Mouse (Mus musculus) monocyte, adult 5-6 weeks (primary cell): Measurements from ENCODE around the gene Slc44a3. TPM values are rescaled to one million over a fixed set of nuclear protein-coding genes. Genes with fewer than 3 reads are reported as not detected.
"Not testable (repeated sequence)": the region's sequence is repeated elsewhere in the genome, so short reads cannot be mapped to it uniquely, and the experiment has no call there.

Experiments
- ATAC-seq: fragments of 153-309, 156-312 bp; replicated peaks from 2 replicates; pipeline ENCODE4 v1.8.0; 2017; ENCODE audit warnings: mild to moderate bottlenecking; ENCODE audit not compliant: low TSS enrichment, insufficient number of reproducible peaks, severe bottlenecking, poor library complexity, low FRiP score
- total RNA-seq: library from RNA; stranded (forward); fragments of 200-1000, 200-491, 200-594 nt; gene quantifications from 3 replicates; pipeline ENCODE4 v1.2.3, GENCODE M21; 2017

The Slc44a3 gene
- total RNA-seq, 1 experiment from 2014 or later: not detected

DNA sequence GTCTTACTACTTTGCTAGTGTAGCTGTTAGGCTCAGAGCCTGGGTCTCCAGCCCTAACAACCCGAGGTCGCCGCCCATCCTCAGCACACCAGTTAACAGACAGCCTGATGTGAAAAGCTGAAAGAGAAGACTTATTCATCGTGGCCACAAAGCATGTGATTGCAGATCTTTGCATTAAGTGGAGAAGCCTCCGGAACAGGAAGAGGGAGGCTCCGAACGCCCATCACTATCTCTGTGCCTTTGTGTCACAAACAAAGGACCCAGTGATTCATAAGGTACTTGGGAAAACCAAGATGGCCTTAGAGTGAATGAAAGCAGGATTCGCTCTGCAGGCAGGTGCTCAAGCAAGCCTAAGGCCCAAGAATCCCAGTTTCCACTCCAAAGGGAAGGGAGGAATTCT, 26.7 kb upstream of the Slc44a3 start:
- no peak for ATAC-seq

DNA sequence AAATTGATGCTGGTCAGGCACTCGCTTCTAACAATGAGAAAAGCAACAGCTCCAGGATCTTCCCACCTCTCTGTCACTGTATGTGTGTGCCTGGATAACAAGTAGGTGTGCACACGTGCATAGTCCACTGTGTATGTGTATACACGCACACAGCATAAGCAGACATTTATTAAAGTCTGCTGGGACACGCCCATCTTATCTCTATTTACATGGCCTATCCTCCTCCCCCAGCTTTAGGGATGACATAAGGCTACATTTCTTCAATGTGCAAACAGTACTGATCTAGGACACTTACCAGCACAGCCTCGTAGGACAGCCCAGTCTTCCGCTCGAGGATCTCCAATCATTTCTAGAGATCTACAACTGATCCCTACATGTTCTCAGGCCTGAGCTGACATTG, 24.1 kb upstream of the Slc44a3 start:
- no peak for ATAC-seq

DNA sequence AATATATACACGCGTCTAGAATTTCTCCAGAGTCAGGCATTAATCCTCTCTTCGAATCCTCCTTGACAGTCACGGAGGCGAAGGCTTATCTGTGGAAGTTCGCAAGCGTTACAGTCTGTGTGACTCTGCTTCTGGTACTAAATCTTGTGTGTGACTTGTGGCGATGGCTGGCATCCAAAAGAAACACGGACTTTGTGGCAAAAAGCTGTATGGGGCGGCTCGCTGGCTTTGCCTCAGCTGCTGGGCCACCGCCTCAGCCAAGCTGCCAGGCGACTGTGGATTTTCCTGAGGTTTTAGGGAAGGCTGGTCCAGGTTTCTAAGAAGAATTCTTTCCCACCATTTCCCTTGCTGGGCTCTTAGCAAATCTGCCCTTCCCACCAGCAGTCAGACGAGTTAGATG, 21.1 kb upstream of the Slc44a3 start:
- no peak for ATAC-seq

DNA sequence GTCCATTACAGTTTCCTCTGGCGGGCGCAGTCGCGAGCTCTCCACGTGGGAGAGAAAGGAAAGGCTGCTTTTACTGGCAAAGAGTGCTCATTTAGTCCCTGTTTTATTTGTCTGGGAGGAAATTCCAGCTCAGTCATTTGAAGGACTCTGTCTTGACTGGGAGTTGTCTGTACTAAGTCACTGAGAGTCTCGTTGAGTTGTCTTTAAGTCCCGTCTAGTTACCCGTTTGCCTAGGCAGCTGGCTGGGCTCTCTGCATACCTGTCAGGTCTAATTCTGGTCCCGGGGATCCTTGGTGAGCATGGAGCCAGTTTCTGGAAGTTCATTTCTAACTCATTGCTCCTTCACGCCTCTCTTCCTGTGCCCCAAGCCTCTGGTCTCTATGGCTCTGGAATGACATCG, 20.5 kb upstream of the Slc44a3 start:
- no peak for ATAC-seq

DNA sequence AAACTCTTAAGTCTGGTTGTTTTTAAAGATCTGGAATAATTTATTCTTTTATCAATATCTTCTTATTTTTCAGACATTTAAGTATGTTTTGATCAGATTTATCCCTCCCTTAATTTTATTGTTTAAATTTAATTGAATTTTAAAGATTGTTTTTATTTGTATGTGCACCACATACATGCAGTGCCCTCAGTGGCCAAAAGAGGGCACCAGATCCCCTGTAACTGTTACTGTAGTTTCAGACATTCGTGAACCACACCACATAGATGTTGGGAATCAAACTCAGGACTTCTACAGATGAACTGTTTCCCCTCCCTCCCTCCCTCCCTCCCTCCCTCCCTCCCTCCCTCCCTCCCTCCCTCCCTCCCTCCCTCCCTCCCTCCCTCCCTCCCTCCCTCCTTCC, 18.2 kb upstream of the Slc44a3 start:
- peak; percentile 67; the same call in 1 of the 2 replicates for ATAC-seq

DNA sequence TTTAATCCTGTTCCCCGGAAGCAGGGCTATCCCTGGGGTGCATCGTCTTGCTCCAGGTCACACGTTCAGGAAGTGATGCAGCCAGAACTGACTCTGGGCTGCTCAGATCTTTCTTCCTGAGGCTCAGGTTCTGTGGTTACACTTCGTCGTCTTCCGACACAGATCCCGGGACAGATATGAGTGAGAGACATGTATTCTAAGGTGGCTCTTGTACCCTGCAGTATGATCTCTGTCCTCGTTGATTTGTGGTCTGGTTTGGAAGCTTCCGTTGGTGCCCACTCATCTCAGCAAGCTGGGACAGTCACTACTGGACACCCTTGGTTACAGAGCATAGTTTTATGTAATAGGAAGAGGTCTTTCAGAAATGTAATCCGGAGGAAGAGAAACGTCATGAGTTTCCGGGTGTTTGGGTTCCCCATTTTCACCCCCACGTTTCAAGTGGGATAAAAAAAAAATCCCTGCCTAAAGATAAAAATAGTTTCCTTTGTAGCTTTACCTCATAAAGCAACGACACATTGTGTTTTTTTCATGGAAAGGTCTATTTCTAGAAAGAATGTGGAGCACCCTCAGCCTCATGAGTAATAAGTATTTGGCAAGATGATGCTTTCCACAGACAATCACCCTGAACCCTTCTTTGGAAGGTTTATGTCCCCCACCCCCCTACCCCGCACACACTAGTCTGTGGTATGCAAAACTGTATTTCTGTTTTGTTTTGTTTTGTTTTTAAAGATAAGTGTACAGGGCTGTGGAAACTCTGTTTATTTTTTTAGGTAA, 15.8 kb upstream of the Slc44a3 start:
- no peak for ATAC-seq

DNA sequence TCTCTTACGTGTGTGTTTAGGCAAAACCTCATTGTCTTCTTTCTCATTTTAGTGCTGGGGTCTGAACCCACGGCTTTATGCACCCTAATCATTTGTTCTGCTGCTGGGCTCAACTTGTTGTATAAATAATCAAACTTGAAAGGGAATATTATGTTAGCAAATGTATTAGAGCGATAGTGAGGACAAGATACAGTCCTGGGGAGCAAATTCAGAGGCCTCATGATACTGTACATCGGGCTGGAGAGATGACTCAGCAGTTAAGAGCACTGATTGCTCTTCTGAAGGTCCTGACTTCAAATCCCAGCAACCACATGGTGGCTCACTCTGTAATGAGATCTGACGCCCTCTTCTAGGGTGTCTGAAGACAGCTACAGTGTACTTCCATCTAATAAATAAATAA, 8.4 kb upstream of the Slc44a3 start:
- no peak for ATAC-seq

DNA sequence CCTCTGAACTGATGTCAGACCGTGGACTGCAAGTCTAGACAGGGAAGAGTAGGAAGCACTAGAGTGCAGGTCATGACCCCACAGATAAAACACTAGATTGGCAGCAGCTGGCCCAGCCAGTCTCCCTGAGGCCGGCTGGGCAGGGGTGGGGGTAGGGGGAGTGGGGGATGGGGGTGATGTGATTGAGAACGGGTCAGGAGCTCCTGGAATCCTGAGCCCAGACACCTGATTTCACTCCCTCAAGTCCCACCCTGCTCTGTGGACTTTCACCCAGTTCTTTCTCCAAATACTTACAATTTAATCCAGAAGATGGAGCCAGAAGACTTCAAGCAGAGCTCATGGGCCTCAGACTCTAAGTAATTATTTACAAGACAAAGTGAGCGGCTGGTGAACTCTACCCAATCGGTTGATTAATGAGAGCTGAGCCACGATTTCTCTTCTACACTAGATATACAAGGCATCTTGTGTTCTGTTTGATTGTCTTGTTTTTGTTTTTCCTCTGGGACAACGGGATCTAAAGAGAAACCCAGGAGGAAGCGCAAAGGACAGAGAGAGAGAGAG, 7.7 kb upstream of the Slc44a3 start:
- ATAC-seq: no peak

DNA sequence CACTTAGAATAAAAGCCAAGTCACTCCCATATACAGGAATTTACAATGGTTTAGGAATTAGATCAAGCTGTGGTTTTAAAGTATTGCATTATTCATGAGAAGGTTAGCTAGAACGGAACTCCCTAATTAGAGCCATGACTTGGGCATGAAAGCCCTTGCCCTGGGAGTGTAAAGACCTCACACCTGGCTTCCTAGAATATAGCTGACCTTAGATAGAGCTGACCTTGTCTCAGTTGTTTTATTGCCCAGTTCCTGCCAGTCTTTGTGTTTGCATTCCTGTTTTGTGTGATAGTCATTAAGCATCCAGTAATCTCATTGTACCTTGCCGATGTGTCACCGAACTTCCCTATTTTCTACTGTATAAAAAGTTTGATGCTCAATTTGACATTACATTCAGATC, 6.6 kb upstream of the Slc44a3 start:
- ATAC-seq: not testable (repeated sequence)

DNA sequence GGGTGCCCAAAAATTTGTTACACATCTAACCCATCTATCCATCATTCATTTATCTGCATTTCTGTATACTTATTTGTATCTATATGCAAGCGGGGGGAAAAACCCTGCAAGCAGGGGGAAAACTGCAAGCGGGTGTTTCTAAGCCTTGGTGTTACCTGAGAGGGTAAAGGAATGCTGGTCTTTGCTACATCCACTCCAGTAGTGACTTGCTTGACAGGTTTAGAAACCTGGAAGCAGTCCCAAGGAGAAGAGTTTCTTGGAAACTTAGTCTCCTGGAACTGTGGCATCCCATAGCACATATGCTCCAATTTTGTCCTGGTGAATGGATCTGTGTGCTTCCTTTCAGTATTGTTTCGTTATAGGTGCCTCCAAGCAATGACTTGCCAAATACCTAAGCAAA, 5.8 kb upstream of the Slc44a3 start:
- no peak for ATAC-seq

DNA sequence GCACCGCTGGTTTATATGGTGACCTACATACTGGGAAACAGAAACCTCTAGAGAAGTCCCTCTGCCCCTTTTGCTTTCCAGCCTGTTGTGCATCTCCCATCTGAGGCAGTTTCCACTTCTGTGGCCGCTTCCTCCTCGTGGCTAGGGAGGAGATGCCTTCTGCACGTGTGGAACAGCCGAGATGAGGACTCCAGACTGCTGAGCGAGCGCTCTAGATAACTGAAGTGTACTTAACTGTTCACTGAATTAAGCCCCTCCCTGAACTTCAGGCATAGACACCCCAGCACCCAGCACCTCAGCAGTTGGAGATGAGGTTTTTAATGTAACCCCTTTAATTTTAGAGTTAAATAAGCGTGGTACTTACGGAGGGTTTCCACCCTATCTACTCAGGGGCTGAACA, 4.6 kb upstream of the Slc44a3 start:
- ATAC-seq: no peak

DNA sequence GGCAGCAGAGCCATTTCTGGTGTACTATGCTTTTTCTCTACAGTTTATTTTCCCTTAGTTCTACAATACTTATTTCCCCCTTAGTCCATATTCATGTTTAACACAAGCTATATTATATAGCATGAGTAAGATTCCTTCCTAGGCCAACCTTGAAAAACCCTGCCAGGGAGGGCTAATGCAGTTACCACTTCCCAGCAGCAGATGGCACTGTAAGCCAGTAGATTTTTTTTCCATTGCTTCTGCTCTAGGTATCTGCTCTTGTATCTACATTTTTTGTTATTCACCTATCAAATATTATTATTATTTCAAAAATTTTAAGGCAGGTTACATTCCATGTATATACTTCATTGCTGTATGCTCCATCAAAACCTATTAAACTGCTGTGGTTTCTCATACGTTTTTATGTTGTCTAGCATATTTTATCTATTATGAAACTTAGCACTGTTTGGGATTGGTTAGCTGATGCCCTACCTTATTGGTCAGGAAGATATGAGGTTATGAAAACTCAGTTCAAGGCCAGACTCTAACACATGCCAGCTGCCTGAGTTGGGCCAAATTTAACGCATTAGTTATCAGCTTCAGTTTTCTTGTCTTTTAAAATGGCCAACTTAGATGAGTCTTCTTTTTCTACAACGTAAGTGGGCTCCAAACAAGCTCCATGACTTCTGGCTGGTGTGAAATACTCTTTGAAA, 3.8 kb upstream of the Slc44a3 start:
- ATAC-seq: 0 out of 2 replicates have a peak, but pooled peaks have one; percentile 47

DNA sequence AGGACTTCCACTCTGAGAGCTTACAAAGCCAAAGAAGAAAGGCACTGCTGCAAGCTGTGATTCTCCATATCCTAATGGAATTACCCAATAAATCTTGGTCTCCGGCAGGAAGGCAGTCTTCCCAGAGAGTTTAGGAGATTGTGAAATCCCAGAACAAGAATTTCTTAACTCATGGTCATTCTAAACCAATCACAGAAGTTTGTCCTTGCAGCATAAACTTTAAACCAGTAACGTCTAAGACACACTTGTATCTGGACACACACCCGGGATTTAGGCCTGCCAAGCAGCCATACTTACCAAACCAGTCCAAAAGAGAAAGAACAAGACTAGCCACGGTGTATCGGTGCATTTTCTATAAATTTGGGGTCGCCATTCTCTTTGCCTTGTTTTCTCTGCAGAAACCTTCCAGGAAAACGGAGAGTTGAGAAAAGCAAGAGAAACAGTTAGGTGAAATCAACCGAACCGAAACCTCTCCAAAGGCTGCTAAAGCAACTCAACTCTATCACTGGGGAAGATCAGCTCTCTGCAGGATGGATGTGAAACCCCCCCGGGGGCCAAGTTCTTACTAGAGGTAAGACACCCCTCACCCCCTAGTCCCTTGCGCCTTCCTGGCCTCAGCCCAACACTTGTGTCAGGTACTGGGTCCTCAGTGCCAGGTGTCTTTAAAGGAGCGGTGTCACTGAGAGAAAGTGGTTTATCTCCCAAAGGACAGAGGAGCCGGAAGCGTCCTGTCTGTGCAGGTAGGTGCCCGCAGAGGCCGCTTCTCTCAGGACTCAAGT, 645 bp downstream of the Slc44a3 start:
- ATAC-seq: no peak

DNA sequence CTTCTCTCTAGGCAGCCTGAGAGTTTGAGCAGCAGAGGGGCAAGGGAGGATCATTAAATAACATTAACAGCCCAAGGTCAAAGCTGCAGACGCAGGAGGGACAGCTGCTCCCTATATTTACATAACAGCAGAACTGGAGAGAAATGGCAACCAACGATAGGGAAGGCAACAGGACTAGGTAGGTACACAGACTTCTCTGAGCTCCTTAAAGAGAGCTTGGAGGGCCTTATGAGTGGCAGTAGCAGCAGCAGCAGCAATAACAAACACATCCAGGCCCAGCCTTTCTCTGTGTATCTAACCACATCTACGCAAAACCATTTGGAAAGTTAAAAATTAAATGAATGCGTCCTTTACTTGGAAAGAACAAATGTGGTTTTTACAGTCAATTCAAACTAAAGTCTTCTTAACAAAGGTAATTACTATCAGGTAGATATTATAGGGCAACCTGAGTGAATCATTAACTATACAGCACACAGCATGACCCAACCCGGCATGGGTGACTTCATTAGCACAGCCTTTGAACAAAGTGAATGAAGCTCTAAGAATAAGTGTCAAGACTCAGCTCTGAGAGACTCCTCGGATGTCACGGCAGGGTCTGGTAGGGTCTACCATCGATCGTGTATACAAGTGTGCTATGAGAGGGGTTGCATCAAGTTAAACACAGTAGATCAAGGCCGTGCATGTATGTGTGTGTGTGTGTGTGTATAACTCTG, 1.5 kb downstream of the Slc44a3 start:
- no peak for ATAC-seq

DNA sequence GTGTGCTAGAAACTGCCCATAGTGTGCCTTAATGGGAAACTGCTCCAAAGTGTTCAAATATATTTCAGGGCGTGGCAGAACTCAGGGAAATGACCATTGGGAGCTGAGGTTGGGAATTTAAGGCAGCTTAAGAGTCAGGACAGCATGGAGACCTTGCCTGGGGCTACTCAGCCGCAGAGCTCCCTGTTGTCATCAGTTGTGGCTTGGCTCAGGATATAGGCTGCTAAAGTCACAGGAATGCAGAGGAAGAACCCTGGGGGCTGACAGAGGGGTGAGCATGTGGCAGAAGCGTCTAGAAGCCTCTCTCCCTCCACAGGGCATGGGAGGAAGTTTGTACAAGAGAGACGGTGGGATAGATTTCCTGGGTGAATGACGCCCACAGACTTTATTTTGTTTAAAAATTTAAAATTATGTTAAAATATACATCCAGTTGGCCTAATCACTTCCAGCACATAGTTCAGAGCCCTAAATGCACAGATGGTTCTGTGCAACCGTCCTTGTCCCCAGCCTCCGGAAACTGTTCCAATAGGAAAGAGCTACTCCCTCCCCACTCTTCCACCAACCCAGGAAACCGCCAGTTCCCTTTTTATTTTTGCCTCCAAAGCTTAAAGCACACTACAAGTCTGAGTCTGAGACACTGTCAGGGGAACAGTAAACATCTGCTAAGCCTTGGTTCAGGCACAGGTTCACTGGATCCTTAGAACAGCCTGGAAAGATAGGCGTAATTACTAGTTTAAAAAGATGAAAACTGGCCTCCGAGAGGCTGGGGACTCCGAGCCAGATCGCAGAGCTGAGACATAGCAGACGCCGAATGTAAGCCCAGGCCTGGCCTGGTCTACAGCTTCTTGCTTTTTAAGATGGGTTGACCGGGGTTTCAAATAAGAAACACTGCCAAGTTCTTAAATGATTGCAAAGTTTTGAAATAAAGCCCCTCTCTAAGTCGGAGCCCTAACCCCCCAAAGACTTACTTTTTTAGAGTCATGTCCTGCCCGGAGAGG, 5.8 kb downstream of the Slc44a3 start:
- no peak for ATAC-seq

DNA sequence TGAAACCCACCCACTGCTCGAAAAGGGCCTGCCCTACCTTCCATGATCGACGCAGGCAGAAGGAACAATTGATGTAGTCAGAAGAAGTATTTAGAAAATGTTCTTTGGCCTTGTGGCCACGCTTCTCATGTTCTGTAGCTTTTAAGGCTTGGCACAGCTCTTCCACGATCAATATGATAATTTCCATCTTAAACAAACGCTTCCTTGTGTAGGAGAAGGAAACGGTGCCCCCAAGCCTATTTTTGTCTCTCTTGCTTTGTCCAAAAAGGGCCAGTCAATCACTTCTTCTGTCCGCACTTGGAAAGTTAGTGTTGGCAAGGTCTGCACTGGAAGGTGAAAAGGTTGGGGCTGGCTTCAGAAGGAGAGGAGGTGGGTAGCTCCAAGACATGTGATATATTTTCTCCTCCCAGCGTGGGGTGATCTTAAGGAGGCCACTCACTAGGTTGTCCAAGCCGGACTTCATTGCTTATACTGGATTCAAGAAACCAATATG, 10.5 kb downstream of the Slc44a3 start:
- no peak for ATAC-seq

DNA sequence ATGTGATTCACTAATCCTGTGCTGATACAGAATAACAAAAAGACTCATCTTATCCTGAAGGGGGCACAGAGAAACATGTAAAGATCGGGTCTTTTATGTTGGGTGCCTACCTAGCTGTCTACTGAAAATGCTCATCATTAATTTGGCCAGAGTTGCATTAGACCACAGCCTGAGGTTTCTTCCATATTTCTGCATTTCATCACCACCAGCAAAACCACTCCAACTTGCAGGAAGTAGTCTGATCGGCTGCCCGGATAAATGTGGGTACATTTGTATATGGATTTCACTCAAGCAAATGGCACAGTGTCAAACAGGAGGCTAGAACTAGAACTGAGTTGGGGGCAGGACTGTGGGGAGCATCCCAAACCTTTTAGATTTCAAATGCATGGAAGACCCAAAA, 11.1 kb downstream of the Slc44a3 start:
- no peak for ATAC-seq
